Comparison of ENCODE assay signal across 13 mouse cellular contexts in genomic region chr11:100288942-100289341, GRCm38 (mm10). TPM values are rescaled to one million over a fixed set of nuclear protein-coding genes. Genes with fewer than 3 reads are reported as not detected.
DNase-seq lines count a peak whose midpoint lies in the region; ATAC-seq and TF ChIP-seq lines count a peak whose summit lies in the region.
"Had no signal": no experiment of that assay in that cellular context is flagged by ENCODE, and none has a peak within 500 bp of the region (broad histone marks: within the 10 kb centered on the region; RNA-seq: fewer than 3 reads in every experiment).

No protein-coding gene starts in this region.

- TF ChIP-seq POLR2A in ES-Bruce4 (IDR thresholded peaks at IDR 0.05; ENCODE audit: insufficient read depth, low read length): no peak

- H3K4me2 ChIP-seq in embryonic facial prominence, embryonic 13.5 days: no peak overlapping the region
- H3K4me2 ChIP-seq in forebrain, embryonic 16.5 days (ENCODE audit: low read length): no peak overlapping the region
- H3K4me2 ChIP-seq in forebrain, embryonic 11.5 days (ENCODE audit: low read depth, low read length, severe bottlenecking): no peak overlapping the region
- H3K4me2 ChIP-seq: neural tube, embryonic 15.5 days had no signal

- DNase-seq in embryonic facial prominence, embryonic 10.5 days (ENCODE audit: low spot score): no peak
- no peak for DNase-seq in limb, embryonic 10.5 days (ENCODE audit: low spot score)
- peak; percentile 27 for DNase-seq in skeletal muscle tissue, adult 2 months (ENCODE audit: low read depth, low spot score)
- DNase-seq in spleen, adult 12 weeks (ENCODE audit: low spot score): no peak
- DNase-seq in forebrain, embryonic 11.5 days (ENCODE audit: low spot score): no peak
- DNase-seq: cerebellum, postnatal 10 days; forebrain, postnatal 0 days had no signal

- no peak for ATAC-seq in embryonic facial prominence, embryonic 13.5 days (ENCODE audit: insufficient number of reproducible peaks, insufficient read depth, low FRiP score, low TSS enrichment, low read depth)
- ATAC-seq in forebrain, embryonic 16.5 days: no peak
- no peak for ATAC-seq in forebrain, embryonic 11.5 days (replicated peaks; ENCODE audit: low FRiP score)
- ATAC-seq: activated CD4-positive, CD25-positive, alpha-beta regulatory T cell, adult 4 months; forebrain, postnatal 0 days had no signal

- no peak for TF ChIP-seq CTCF in ES-Bruce4 (IDR thresholded peaks at IDR 0.05; ENCODE audit: low read depth, low read length)

- H3K9me3 ChIP-seq in embryonic facial prominence, embryonic 13.5 days: no peaks in the 10 kb centered on the region
- no peaks in the 10 kb centered on the region for H3K9me3 ChIP-seq in embryonic facial prominence, embryonic 10.5 days
- no peaks in the 10 kb centered on the region for H3K9me3 ChIP-seq in ES-Bruce4 (replicated peaks; ENCODE audit: control insufficient read depth, insufficient read depth, low read length, poor library complexity, severe bottlenecking)
- no peaks in the 10 kb centered on the region for H3K9me3 ChIP-seq in limb, embryonic 10.5 days (replicated peaks)
- no peaks in the 10 kb centered on the region for H3K9me3 ChIP-seq in forebrain, embryonic 16.5 days (ENCODE audit: control insufficient read depth, low read length)
- H3K9me3 ChIP-seq in forebrain, embryonic 11.5 days (ENCODE audit: control insufficient read depth, low read length): no peaks in the 10 kb centered on the region
- H3K9me3 ChIP-seq: megakaryocyte, embryonic 14.5 days; neural tube, embryonic 15.5 days had no signal

- TF ChIP-seq EP300 in ES-Bruce4 (IDR thresholded peaks at IDR 0.05; ENCODE audit: insufficient read depth, low read depth, low read length): 0 out of 2 replicates have a peak, but pooled peaks have one; percentile 11

- peak overlapping the region; percentile 86 for H3K27ac ChIP-seq in embryonic facial prominence, embryonic 13.5 days
- no peak overlapping the region; the same call in 1 of the 2 replicates for H3K27ac ChIP-seq in embryonic facial prominence, embryonic 10.5 days (replicated peaks)
- H3K27ac ChIP-seq in ES-Bruce4 (ENCODE audit: insufficient read depth, low read length): no peak overlapping the region
- peak overlapping the region; percentile 16; the same call in 1 of the 2 replicates for H3K27ac ChIP-seq in limb, embryonic 10.5 days
- no peak overlapping the region for H3K27ac ChIP-seq in forebrain, embryonic 16.5 days (ENCODE audit: low read length)
- H3K27ac ChIP-seq in forebrain, embryonic 11.5 days (ENCODE audit: low read depth, low read length): no peak overlapping the region
- H3K27ac ChIP-seq: neural tube, embryonic 15.5 days had no signal

- H3K27me3 ChIP-seq in embryonic facial prominence, embryonic 13.5 days: no peaks in the 10 kb centered on the region
- no peaks in the 10 kb centered on the region; the same call in 1 of the 2 replicates for H3K27me3 ChIP-seq in embryonic facial prominence, embryonic 10.5 days (replicated peaks; ENCODE audit: low read depth, poor library complexity, severe bottlenecking)
- no peaks in the 10 kb centered on the region for H3K27me3 ChIP-seq in ES-Bruce4 (ENCODE audit: control insufficient read depth, insufficient read depth, low read length, poor library complexity, severe bottlenecking)
- no peaks in the 10 kb centered on the region for H3K27me3 ChIP-seq in limb, embryonic 10.5 days (ENCODE audit: low read depth, poor library complexity, severe bottlenecking)
- no peaks in the 10 kb centered on the region for H3K27me3 ChIP-seq in forebrain, embryonic 16.5 days (replicated peaks; ENCODE audit: control insufficient read depth, insufficient read depth, low read length)
- H3K27me3 ChIP-seq in forebrain, embryonic 11.5 days (ENCODE audit: control insufficient read depth, insufficient read depth, low read length): no peaks in the 10 kb centered on the region
- H3K27me3 ChIP-seq: neural tube, embryonic 15.5 days had no signal

- H3K9ac ChIP-seq in embryonic facial prominence, embryonic 13.5 days: no peak overlapping the region
- no peak overlapping the region for H3K9ac ChIP-seq in ES-Bruce4 (ENCODE audit: low read depth, poor library complexity, severe bottlenecking)
- H3K9ac ChIP-seq in forebrain, embryonic 16.5 days (replicated peaks; ENCODE audit: low read depth, low read length): no peak overlapping the region
- H3K9ac ChIP-seq in forebrain, embryonic 11.5 days (ENCODE audit: low read length): no peak overlapping the region
- H3K9ac ChIP-seq: forebrain, postnatal 0 days; neural tube, embryonic 15.5 days had no signal

- peaks cover 18% of the 10 kb centered on the region for H3K4me1 ChIP-seq in embryonic facial prominence, embryonic 13.5 days
- H3K4me1 ChIP-seq in embryonic facial prominence, embryonic 10.5 days: peaks cover 26% of the 10 kb centered on the region
- H3K4me1 ChIP-seq in ES-Bruce4 (ENCODE audit: control insufficient read depth, insufficient read depth, low read length): peaks cover 12% of the 10 kb centered on the region
- H3K4me1 ChIP-seq in limb, embryonic 10.5 days: peaks cover 8% of the 10 kb centered on the region; the same call in 1 of the 2 replicates
- peaks cover 11% of the 10 kb centered on the region for H3K4me1 ChIP-seq in forebrain, embryonic 16.5 days (replicated peaks; ENCODE audit: control insufficient read depth, insufficient read depth, low read length)
- H3K4me1 ChIP-seq in forebrain, embryonic 11.5 days (replicated peaks; ENCODE audit: control insufficient read depth, insufficient read depth, low read length): peaks cover 5% of the 10 kb centered on the region; the same call in 1 of the 2 replicates

- no peak overlapping the region for H3K4me3 ChIP-seq in embryonic facial prominence, embryonic 13.5 days
- H3K4me3 ChIP-seq in embryonic facial prominence, embryonic 10.5 days: no peak overlapping the region
- H3K4me3 ChIP-seq in ES-Bruce4 (ENCODE audit: low read depth, low read length): no peak overlapping the region
- no peak overlapping the region for H3K4me3 ChIP-seq in limb, embryonic 10.5 days
- no peak overlapping the region for H3K4me3 ChIP-seq in forebrain, embryonic 16.5 days (replicated peaks; ENCODE audit: low read length)
- no peak overlapping the region for H3K4me3 ChIP-seq in forebrain, embryonic 11.5 days (ENCODE audit: low read depth, low read length)
- H3K4me3 ChIP-seq: megakaryocyte, embryonic 14.5 days; neural tube, embryonic 15.5 days had no signal

- no peaks in the 10 kb centered on the region for H3K36me3 ChIP-seq in embryonic facial prominence, embryonic 13.5 days
- no peaks in the 10 kb centered on the region for H3K36me3 ChIP-seq in embryonic facial prominence, embryonic 10.5 days (replicated peaks)
- H3K36me3 ChIP-seq in ES-Bruce4 (ENCODE audit: control insufficient read depth, insufficient read depth, low read length, poor library complexity, severe bottlenecking): no peaks in the 10 kb centered on the region
- no peaks in the 10 kb centered on the region for H3K36me3 ChIP-seq in limb, embryonic 10.5 days
- H3K36me3 ChIP-seq in forebrain, embryonic 16.5 days (ENCODE audit: control insufficient read depth, insufficient read depth): no peaks in the 10 kb centered on the region
- H3K36me3 ChIP-seq in forebrain, embryonic 11.5 days (ENCODE audit: control insufficient read depth, insufficient read depth, low read length): no peaks in the 10 kb centered on the region
- H3K36me3 ChIP-seq: neural tube, embryonic 15.5 days had no signal

- WGBS in embryonic facial prominence, embryonic 13.5 days: 73% methylated on average over 6 of the region's 6 CpGs
- 83% methylated on average over 6 of the region's 6 CpGs for WGBS in embryonic facial prominence, embryonic 10.5 days
- WGBS in limb, embryonic 10.5 days: 83% methylated on average over 6 of the region's 6 CpGs
- 83% methylated on average over 6 of the region's 6 CpGs for WGBS in forebrain, embryonic 16.5 days
- WGBS in forebrain, embryonic 11.5 days: 87% methylated on average over 6 of the region's 6 CpGs

RNA-seq across cellular contexts. Expression of gene Krt42, which starts 19.3 kb away (rescaled TPM):
- polyA plus RNA-seq in embryonic facial prominence, embryonic 13.5 days (2015; fragmentation: Nextera tagmentation; extraction: Ambion mirVana): 0.20 and 0.25 TPM in 2 replicates
- not detected in 2 replicates for polyA plus RNA-seq in embryonic facial prominence, embryonic 10.5 days (2016; fragmentation: Nextera tagmentation; extraction: Ambion mirVana)
- 20.6 and 21.5 TPM in 2 replicates for polyA plus RNA-seq in ES-Bruce4 (2011; ENCODE audit: insufficient read depth, insufficient read length, low read depth, missing spikeins)
- polyA plus RNA-seq in limb, embryonic 10.5 days (2016; fragmentation: Nextera tagmentation; extraction: Ambion mirVana): 0.21 TPM in 1 of 2 replicates, not detected in the other
- polyA plus RNA-seq in forebrain, embryonic 16.5 days (2015; fragmentation: Nextera tagmentation; extraction: Ambion mirVana): not detected in 2 replicates
- polyA plus RNA-seq in forebrain, embryonic 11.5 days (2014; fragmentation: Nextera tagmentation; extraction: Ambion mirVana): not detected in 2 replicates
- polyA plus RNA-seq: activated CD4-positive, CD25-positive, alpha-beta regulatory T cell, adult 4 months; forebrain, postnatal 0 days; neural tube, embryonic 15.5 days had no signal

RNA-seq across cellular contexts. Expression of gene Krt17, which starts 28.1 kb away (rescaled TPM):
- polyA plus RNA-seq in embryonic facial prominence, embryonic 13.5 days (2015; fragmentation: Nextera tagmentation; extraction: Ambion mirVana): 161 and 186 TPM in 2 replicates
- polyA plus RNA-seq in embryonic facial prominence, embryonic 10.5 days (2016; fragmentation: Nextera tagmentation; extraction: Ambion mirVana): 0.28 and 0.67 TPM in 2 replicates
- polyA plus RNA-seq in ES-Bruce4 (2011; ENCODE audit: insufficient read depth, insufficient read length, low read depth, missing spikeins): 10.5 and 11.8 TPM in 2 replicates
- 1.3 and 7.6 TPM in 2 replicates for polyA plus RNA-seq in limb, embryonic 10.5 days (2016; fragmentation: Nextera tagmentation; extraction: Ambion mirVana)
- 0.27 and 0.62 TPM in 2 replicates for polyA plus RNA-seq in forebrain, embryonic 16.5 days (2015; fragmentation: Nextera tagmentation; extraction: Ambion mirVana)
- polyA plus RNA-seq in forebrain, embryonic 11.5 days (2014; fragmentation: Nextera tagmentation; extraction: Ambion mirVana): not detected in 2 replicates

RNA-seq across cellular contexts. Expression of gene Eif1, which starts 30.7 kb away (rescaled TPM):
- polyA plus RNA-seq in embryonic facial prominence, embryonic 13.5 days (2015; fragmentation: Nextera tagmentation; extraction: Ambion mirVana): 1,424 and 1,667 TPM in 2 replicates
- 1,675 and 1,681 TPM in 2 replicates for polyA plus RNA-seq in embryonic facial prominence, embryonic 10.5 days (2016; fragmentation: Nextera tagmentation; extraction: Ambion mirVana)
- polyA plus RNA-seq in ES-Bruce4 (2011; ENCODE audit: insufficient read depth, insufficient read length, low read depth, missing spikeins): 718 and 769 TPM in 2 replicates
- polyA plus RNA-seq in limb, embryonic 10.5 days (2016; fragmentation: Nextera tagmentation; extraction: Ambion mirVana): 1,486 and 1,565 TPM in 2 replicates
- polyA plus RNA-seq in forebrain, embryonic 16.5 days (2015; fragmentation: Nextera tagmentation; extraction: Ambion mirVana): 1,243 and 1,295 TPM in 2 replicates
- 1,675 and 1,791 TPM in 2 replicates for polyA plus RNA-seq in forebrain, embryonic 11.5 days (2014; fragmentation: Nextera tagmentation; extraction: Ambion mirVana)

RNA-seq across cellular contexts. Expression of gene Krt16, which starts 40.2 kb away (rescaled TPM):
- 0.33 and 0.45 TPM in 2 replicates for polyA plus RNA-seq in embryonic facial prominence, embryonic 13.5 days (2015; fragmentation: Nextera tagmentation; extraction: Ambion mirVana)
- not detected in 2 replicates for polyA plus RNA-seq in embryonic facial prominence, embryonic 10.5 days (2016; fragmentation: Nextera tagmentation; extraction: Ambion mirVana)
- polyA plus RNA-seq in ES-Bruce4 (2011; ENCODE audit: insufficient read depth, insufficient read length, low read depth, missing spikeins): 0.99 TPM in 1 of 2 replicates, not detected in the other
- not detected in 2 replicates for polyA plus RNA-seq in limb, embryonic 10.5 days (2016; fragmentation: Nextera tagmentation; extraction: Ambion mirVana)
- not detected in 2 replicates for polyA plus RNA-seq in forebrain, embryonic 16.5 days (2015; fragmentation: Nextera tagmentation; extraction: Ambion mirVana)
- not detected in 2 replicates for polyA plus RNA-seq in forebrain, embryonic 11.5 days (2014; fragmentation: Nextera tagmentation; extraction: Ambion mirVana)
- polyA plus RNA-seq: activated CD4-positive, CD25-positive, alpha-beta regulatory T cell, adult 4 months; forebrain, postnatal 0 days; neural tube, embryonic 15.5 days had no signal

RNA-seq across cellular contexts. Expression of gene Gast, which starts 45.3 kb away (rescaled TPM):
- 1.2 TPM in 1 of 2 replicates, not detected in the other for polyA plus RNA-seq in embryonic facial prominence, embryonic 13.5 days (2015; fragmentation: Nextera tagmentation; extraction: Ambion mirVana)
- 0.37 TPM in 1 of 2 replicates, not detected in the other for polyA plus RNA-seq in embryonic facial prominence, embryonic 10.5 days (2016; fragmentation: Nextera tagmentation; extraction: Ambion mirVana)
- not detected in 2 replicates for polyA plus RNA-seq in ES-Bruce4 (2011; ENCODE audit: insufficient read depth, insufficient read length, low read depth, missing spikeins)
- not detected in 2 replicates for polyA plus RNA-seq in limb, embryonic 10.5 days (2016; fragmentation: Nextera tagmentation; extraction: Ambion mirVana)
- not detected in 2 replicates for polyA plus RNA-seq in forebrain, embryonic 16.5 days (2015; fragmentation: Nextera tagmentation; extraction: Ambion mirVana)
- polyA plus RNA-seq in forebrain, embryonic 11.5 days (2014; fragmentation: Nextera tagmentation; extraction: Ambion mirVana): 0.69 and 0.79 TPM in 2 replicates
- polyA plus RNA-seq: activated CD4-positive, CD25-positive, alpha-beta regulatory T cell, adult 4 months; neural tube, embryonic 15.5 days had no signal

Comparison
In these comparisons a context has a peak if more than half of its experiments do, and no peak if none do; other contexts are left out.
1. H3K27ac ChIP-seq: peak in embryonic facial prominence, embryonic 13.5 days (single experiment) and limb, embryonic 10.5 days (single experiment); none in embryonic facial prominence, embryonic 10.5 days (single experiment), ES-Bruce4 (single experiment), forebrain, embryonic 16.5 days (single experiment) and forebrain, embryonic 11.5 days (single experiment).
2. RNA of gene Krt17, which starts 28.1 kb away (polyA plus RNA-seq): 161 to 186 TPM in embryonic facial prominence, embryonic 13.5 days; 10.5 to 11.8 TPM in ES-Bruce4, 1.3 to 7.6 TPM in limb, embryonic 10.5 days, 0.28 to 0.67 TPM in embryonic facial prominence, embryonic 10.5 days, 0.27 to 0.62 TPM in forebrain, embryonic 16.5 days and not detected in forebrain, embryonic 11.5 days; every median in the first group is over 10 times any median in the second.
3. RNA of gene Krt42, which starts 19.3 kb away (polyA plus RNA-seq): 20.6 to 21.5 TPM in ES-Bruce4; 0.20 to 0.25 TPM in embryonic facial prominence, embryonic 13.5 days, not detected in forebrain, embryonic 16.5 days, 0.21 TPM in limb, embryonic 10.5 days, not detected in embryonic facial prominence, embryonic 10.5 days and not detected in forebrain, embryonic 11.5 days; every median in the first group is over 10 times any median in the second.